Mouse (Mus musculus) brain, embryonic 14.5 days (tissue): ENCODE results near the gene Olfr1496.

ENCODE experiments used
- CTCF ChIP-seq: fragments of 200-500 bp; IDR thresholded peaks from 2 replicates; pipeline ENCODE4 v1.5.1; 2012; ENCODE audit warnings: inconsistent platforms, mild to moderate bottlenecking, moderate library complexity, borderline replicate concordance; ENCODE audit not compliant: insufficient read depth, insufficient read length; ENCODE audit errors: extremely low read depth
- POLR2A ChIP-seq: fragments of 200-500 bp; IDR thresholded peaks from 2 replicates; pipeline ENCODE4 v1.6.1; 2012; ENCODE audit warnings: mild to moderate bottlenecking, inconsistent platforms, borderline replicate concordance; ENCODE audit not compliant: poor library complexity, insufficient read depth, insufficient read length, severe bottlenecking; ENCODE audit errors: extremely low read depth

- TF ChIP-seq CTCF (peak; percentile 8; the same call in 1 of the 2 replicates), POLR2A (no peak)
These were observed 35.1 kb downstream of the Olfr1496 start for GRCm38 (mm10) chr19:13812823-13813222.
